Mouse (Mus musculus) lung, postnatal 0 days (tissue): ENCODE data around the gene Cobl.

Experiments used
- CTCF ChIP-seq: IDR thresholded peaks from 2 replicates; pipeline ENCODE4 v1.5.1; 2016; ENCODE audit warnings: antibody characterized with exemption, mild to moderate bottlenecking
- EP300 ChIP-seq: IDR thresholded peaks from 2 replicates; pipeline ENCODE4 v1.6.1; 2016; ENCODE audit warnings: antibody characterized with exemption, mild to moderate bottlenecking, control low read depth

DNA sequence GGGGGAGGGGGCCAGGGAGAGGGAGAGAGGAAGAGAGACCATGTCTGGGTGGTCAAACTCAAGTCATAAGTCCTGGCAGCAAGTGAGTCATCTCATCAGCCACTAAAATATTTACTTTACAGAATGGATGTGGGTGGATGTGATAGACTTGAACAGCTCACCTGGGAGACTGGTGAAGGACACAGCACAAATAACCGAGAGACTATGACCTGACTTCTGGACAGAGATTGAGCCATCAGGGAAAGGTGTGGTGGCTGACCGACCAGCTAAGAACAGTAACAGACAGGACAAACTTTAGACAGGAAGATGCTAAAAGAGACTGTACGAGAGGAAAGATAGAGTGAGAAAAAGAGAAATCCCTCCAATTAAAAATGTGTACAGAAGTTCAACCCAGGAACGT, 267.2 kb downstream of the Cobl start:
- TF ChIP-seq CTCF (no peak), EP300 (no peak)
